Mouse (Mus musculus) CH12.LX (cell line): ENCODE measurements at regions not wholly inside any gene's neighbourhood (a gene's known extent, or its start where the extent isn't known, plus 50 kb on each side); places are given as distances from the start of the nearest gene placed in this dataset.

Source experiments
- CHD2 ChIP-seq: IDR thresholded peaks from 2 replicates; pipeline ENCODE4 v1.6.1; 2011; ENCODE audit warnings: low read length, improper control_type of control experiment
- CTCF ChIP-seq, 2 experiments: IDR thresholded peaks in 1 of 2; conservative IDR thresholded peaks in 1 of 2; 2 replicates each; pipeline ENCODE4 v1.5.1; 2011 to 2012; ENCODE audit warnings: low read depth in 2 of 2, low read length in 2 of 2, improper control_type of control experiment in 1 of 2, inconsistent platforms in 1 of 2, mild to moderate bottlenecking in 1 of 2, moderate library complexity in 1 of 2
- POLR2A ChIP-seq: IDR thresholded peaks from 2 replicates; pipeline ENCODE4 v1.6.1; 2011; ENCODE audit warnings: low read depth, mild to moderate bottlenecking, improper control_type of control experiment, low read length
- TCF12 ChIP-seq: IDR thresholded peaks from 2 replicates; pipeline ENCODE4 v1.6.1; 2014; ENCODE audit warnings: low read depth, mild to moderate bottlenecking, inconsistent platforms, low read length, improper control_type of control experiment
- UBTF ChIP-seq: IDR thresholded peaks from 2 replicates; pipeline ENCODE4 v1.6.1; 2012; ENCODE audit warnings: low read depth, mild to moderate bottlenecking, inconsistent platforms, low read length, improper control_type of control experiment, moderate library complexity
- ZNF384 ChIP-seq: IDR thresholded peaks from 2 replicates; pipeline ENCODE4 v1.6.1; 2012; ENCODE audit warnings: low read depth, low read length, improper control_type of control experiment, inconsistent platforms

DNA sequence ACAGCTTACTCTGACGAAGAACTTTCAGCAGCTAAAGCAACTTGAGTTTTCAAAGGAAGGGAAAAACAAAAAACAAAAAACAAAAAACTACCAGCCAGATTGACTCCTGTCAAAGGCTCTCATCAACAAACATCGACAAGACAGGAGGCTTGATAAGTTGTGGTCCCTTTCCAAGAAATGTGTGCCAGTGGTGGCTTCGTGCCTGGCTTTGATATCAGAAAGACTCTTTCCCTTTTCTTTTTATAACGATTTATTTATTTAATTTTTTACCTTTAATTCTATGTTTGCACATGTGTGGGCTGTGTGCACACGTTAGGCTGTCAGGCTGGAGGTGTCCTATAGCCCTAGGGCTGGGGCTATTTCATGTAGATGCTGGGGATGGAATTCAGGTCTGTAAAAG is 60.4 kb downstream of the Dact1 start:
- TF ChIP-seq TCF12 (no peak), CTCF (conservative IDR thresholded peaks at IDR 0.05 in 1 of 2, IDR thresholded peaks at IDR 0.05 in 1 of 2; ENCODE audit: low read depth in 2 of 2, low read length in 2 of 2) (no peak), CHD2 (no peak), POLR2A (no peak), ZNF384 (no peak), UBTF (no peak)
